Mouse (Mus musculus): ENCODE results near the gene Fam89a. TPM values are rescaled to one million over a fixed set of nuclear protein-coding genes. Genes with fewer than 3 reads are reported as not detected.

Gene Fam89a
- polyA plus RNA-seq (2017; shearing (Covaris generic)) = 15.3 TPM

GRCm38 (mm10) chr8:124751709-124752173, at the start of gene Fam89a:
TSS of gene Fam89a (minus strand) at chr8:124751832.

GRCm38 (mm10) chr8:124792708-124793107, 41.1 kb upstream of the Fam89a start, which contains the start of gene Trim67:
TSS of gene Trim67 (plus strand) at chr8:124793092.

GRCm38 (mm10) chr8:124721862-124722515, 29.6 kb downstream of the Fam89a start, which contains the start of the genes Ttc13 and Arv1:
TSS of gene Ttc13 (minus strand) at chr8:124721983.
TSS of gene Arv1 (plus strand) at chr8:124722139.

Other genes with a start within 250 kb of the Fam89a start
- 62.6 TPM for gene Cog2, start 231.1 kb downstream of the Fam89a start, polyA plus RNA-seq (2017; shearing (Covaris generic))
- gene Agt, start 182.1 kb downstream of the Fam89a start, polyA plus RNA-seq (2017; shearing (Covaris generic)) = 0.12 TPM
- not detected for gene Capn9, start 175.7 kb downstream of the Fam89a start, polyA plus RNA-seq (2017; shearing (Covaris generic))
- 6.6 TPM for gene 2310022B05Rik, start 88.5 kb downstream of the Fam89a start, polyA plus RNA-seq (2017; shearing (Covaris generic))
- 102 TPM for gene Ttc13, start 29.8 kb downstream of the Fam89a start, polyA plus RNA-seq (2017; shearing (Covaris generic))
- 24.3 TPM for gene Arv1, start 29.7 kb downstream of the Fam89a start, polyA plus RNA-seq (2017; shearing (Covaris generic))
- not detected for gene Trim67, start 41.3 kb upstream of the Fam89a start, polyA plus RNA-seq (2017; shearing (Covaris generic))
- 93.4 TPM for gene Gnpat, start 111.2 kb upstream of the Fam89a start, polyA plus RNA-seq (2017; shearing (Covaris generic))
- 36.4 TPM for gene 2810004N23Rik, start 111.3 kb upstream of the Fam89a start, polyA plus RNA-seq (2017; shearing (Covaris generic))
- gene Exoc8, start 145.9 kb upstream of the Fam89a start, polyA plus RNA-seq (2017; shearing (Covaris generic)) = 16.4 TPM
- 5.8 TPM for gene Sprtn, start 146.1 kb upstream of the Fam89a start, polyA plus RNA-seq (2017; shearing (Covaris generic))
- 54.6 TPM for gene Egln1, start 197.5 kb upstream of the Fam89a start, polyA plus RNA-seq (2017; shearing (Covaris generic))

All from CD4-positive, CD25-positive, alpha-beta regulatory T cell (primary cell).